Mouse (Mus musculus): Measurements from ENCODE around the gene Ubash3b. TPM values are rescaled to one million over a fixed set of nuclear protein-coding genes. Genes with fewer than 3 reads are reported as not detected.
A peak's percentile ranks its signal among the peaks of the same experiment; 100 is the strongest.

The Ubash3b gene
- 25.4 and 29.7 TPM in 2 replicates for polyA plus RNA-seq (2015; fragmentation: Nextera tagmentation; extraction: Ambion mirVana)

DNA sequence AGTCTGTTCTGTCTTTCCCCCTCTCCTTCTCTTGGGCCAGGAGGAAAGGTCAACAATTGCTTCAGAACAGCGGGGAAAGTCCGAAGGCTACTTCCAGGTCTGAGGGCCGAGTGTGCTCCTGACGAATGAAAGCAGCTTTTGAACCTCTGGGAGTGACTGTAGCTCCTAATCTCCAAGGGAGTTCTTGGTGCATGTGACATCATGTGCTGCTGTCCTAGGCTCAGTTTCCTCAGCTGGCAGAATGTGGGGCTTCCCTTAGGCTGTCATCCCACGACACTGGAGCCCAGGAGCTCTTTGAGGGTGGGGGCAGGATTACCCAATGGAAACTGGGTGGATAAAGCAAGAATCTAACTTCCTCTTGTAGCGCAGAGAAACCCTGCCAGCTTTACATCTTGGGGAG, at the start of gene Ubash3b:
Ubash3b (minus strand) TSS at position 285 of the 400 bp plus-strand sequence.
- 83% methylated on average over 6 of the region's 6 CpGs for WGBS
- ATAC-seq: no peak
- H3K4me2 ChIP-seq (ENCODE audit: low read length): no peak within 1 kb of the TSS
- H3K27ac ChIP-seq (ENCODE audit: low read depth, low read length): no peak within 1 kb of the TSS
- H3K36me3 ChIP-seq (ENCODE audit: control insufficient read depth, insufficient read depth, low read length): no peaks in the 10 kb centered on the region
- H3K9ac ChIP-seq (ENCODE audit: low read depth, low read length): no peak within 1 kb of the TSS
- no peaks in the 10 kb centered on the region for H3K27me3 ChIP-seq (replicated peaks; ENCODE audit: control insufficient read depth, insufficient read depth, low read length)
- no peaks in the 10 kb centered on the region for H3K9me3 ChIP-seq (ENCODE audit: control insufficient read depth, low read length)
- H3K4me3 ChIP-seq (ENCODE audit: low read length): no peak within 1 kb of the TSS
- peaks cover 9% of the 10 kb centered on the region for H3K4me1 ChIP-seq (ENCODE audit: control insufficient read depth, insufficient read depth, low read depth, low read length)

DNA sequence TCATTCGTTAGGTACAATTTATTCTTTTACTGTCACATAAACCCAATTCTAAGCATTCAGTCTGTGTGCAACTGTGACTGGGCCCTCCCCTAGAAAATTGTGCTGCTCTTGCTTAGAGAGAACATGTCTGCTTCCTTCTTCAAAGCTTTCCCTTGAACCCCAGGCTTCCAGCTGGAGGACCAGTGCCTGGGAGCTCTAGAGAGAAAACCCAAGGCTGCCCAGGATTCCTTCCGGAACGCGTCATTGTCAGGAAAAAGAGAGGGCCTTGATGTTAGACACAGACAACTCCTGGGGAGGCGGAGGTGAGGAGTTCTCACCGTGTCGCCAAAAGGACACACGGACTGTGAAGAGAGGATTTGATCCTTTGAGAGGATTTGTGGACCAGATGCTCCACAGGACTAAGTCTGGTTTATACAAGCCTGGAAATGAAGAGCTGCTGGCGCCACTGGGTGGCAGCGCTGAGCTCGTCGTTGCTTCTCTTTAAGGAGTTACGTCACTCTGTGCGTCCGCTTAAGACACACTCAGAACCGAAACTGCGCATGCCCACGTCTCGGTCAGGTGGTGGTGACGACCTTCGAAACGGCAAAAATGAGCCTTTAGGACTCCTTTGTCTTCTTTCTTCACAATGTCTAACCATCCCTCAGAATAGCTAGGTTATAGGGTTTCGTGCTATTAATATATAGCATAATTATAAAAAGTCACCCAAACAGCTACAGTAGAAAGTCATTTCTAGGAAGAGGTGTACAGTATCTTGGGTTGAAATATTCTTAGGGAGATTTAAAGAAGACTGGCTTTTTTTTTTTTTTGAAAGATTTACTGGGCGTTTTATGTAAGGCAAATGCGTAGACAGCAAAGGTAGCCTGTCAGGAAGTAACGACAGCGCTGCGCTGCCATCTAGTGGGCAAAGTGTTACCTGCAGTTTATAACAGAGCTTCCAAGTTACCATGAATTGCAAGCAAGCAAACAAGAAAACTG, 45.9 kb upstream of the Ubash3b start:
- Histone ChIP-seq H3K9ac (ENCODE audit: low read depth, low read length) (peak overlapping the region; percentile 28), H3K27ac (ENCODE audit: low read depth, low read length) (peak overlapping the region; percentile 82), H3K4me1 (ENCODE audit: control insufficient read depth, insufficient read depth, low read depth, low read length) (peaks cover 6% of the 10 kb centered on the region), H3K9me3 (ENCODE audit: control insufficient read depth, low read length) (no peaks in the 10 kb centered on the region), H3K36me3 (ENCODE audit: control insufficient read depth, insufficient read depth, low read length) (no peaks in the 10 kb centered on the region), H3K27me3 (replicated peaks; ENCODE audit: control insufficient read depth, insufficient read depth, low read length) (no peaks in the 10 kb centered on the region), H3K4me3 (ENCODE audit: low read length) (peak overlapping the region; percentile 31), H3K4me2 (ENCODE audit: low read length) (peak overlapping the region; percentile 52)
- peak; percentile 95 for ATAC-seq
- WGBS: 7% methylated on average over 28 of the region's 28 CpGs

GRCm38 (mm10) chr9:41206717-41207116, 45.2 kb upstream of the Ubash3b start:
- H3K4me1 ChIP-seq (ENCODE audit: control insufficient read depth, insufficient read depth, low read depth, low read length): no peaks in the 10 kb centered on the region
- H3K9ac ChIP-seq (ENCODE audit: low read depth, low read length): no peak overlapping the region
- H3K4me3 ChIP-seq (ENCODE audit: low read length): no peak overlapping the region
- no peaks in the 10 kb centered on the region for H3K36me3 ChIP-seq (ENCODE audit: control insufficient read depth, insufficient read depth, low read length)
- no peak overlapping the region for H3K4me2 ChIP-seq (ENCODE audit: low read length)
- H3K27ac ChIP-seq (ENCODE audit: low read depth, low read length): peak overlapping the region; percentile 82
- ATAC-seq: no peak
- no peaks in the 10 kb centered on the region for H3K9me3 ChIP-seq (ENCODE audit: control insufficient read depth, low read length)
- H3K27me3 ChIP-seq (replicated peaks; ENCODE audit: control insufficient read depth, insufficient read depth, low read length): no peaks in the 10 kb centered on the region
- 79% methylated on average over 12 of the region's 12 CpGs for WGBS

- Histone ChIP-seq H3K4me2 (ENCODE audit: low read length) (no peak overlapping the region), H3K27ac (ENCODE audit: low read depth, low read length) (no peak overlapping the region), H3K9me3 (ENCODE audit: control insufficient read depth, low read length) (no peaks in the 10 kb centered on the region), H3K4me3 (ENCODE audit: low read length) (no peak overlapping the region), H3K9ac (ENCODE audit: low read depth, low read length) (no peak overlapping the region), H3K27me3 (replicated peaks; ENCODE audit: control insufficient read depth, insufficient read depth, low read length) (no peaks in the 10 kb centered on the region), H3K4me1 (ENCODE audit: control insufficient read depth, insufficient read depth, low read depth, low read length) (no peaks in the 10 kb centered on the region), H3K36me3 (ENCODE audit: control insufficient read depth, insufficient read depth, low read length) (no peaks in the 10 kb centered on the region)
- 69% methylated on average over 3 of the region's 3 CpGs for WGBS
- no peak for ATAC-seq
Measured at GRCm38 (mm10) chr9:41205267-41205666, 43.8 kb upstream of the Ubash3b start.

DNA sequence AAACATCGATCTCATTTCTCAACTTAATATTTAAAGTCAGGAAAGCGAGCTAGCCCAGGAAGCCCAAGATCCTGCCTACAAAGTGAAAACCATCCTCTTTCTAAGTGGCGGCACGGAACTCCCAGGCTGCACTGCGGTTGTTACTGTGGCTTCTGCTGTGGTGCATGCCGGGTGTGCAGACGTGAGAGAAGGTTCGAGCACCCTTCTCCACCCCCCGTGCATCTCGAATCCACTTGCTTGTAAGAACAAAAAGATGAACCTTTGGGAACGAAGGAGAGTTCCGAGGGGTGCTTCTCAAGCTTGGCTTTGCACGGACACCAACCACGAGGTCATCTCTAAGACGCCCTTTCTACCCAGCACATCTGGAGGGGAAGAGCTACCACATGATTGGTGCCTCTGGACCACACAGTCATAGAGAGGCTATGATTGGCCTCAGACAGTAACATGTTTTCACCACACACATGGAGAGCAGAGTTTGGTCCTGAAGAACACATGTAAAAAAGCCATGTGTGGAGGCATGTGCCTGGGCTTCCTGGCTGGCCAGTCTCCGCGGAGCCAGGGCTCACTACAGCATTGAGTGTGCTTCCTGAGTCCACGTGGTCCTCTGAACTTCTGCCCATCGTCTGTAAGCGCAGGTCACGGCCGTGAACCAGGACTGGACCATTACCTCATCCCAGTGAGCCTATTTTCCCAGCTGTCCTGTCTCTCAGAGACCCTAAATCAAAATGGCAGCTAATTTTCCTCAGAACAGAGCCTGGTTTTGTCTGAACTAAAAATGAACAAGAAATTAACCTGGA, 38.2 kb upstream of the Ubash3b start:
- H3K9ac ChIP-seq (ENCODE audit: low read depth, low read length): no peak overlapping the region
- no peak for ATAC-seq
- H3K4me1 ChIP-seq (ENCODE audit: control insufficient read depth, insufficient read depth, low read depth, low read length): no peaks in the 10 kb centered on the region
- no peaks in the 10 kb centered on the region for H3K27me3 ChIP-seq (replicated peaks; ENCODE audit: control insufficient read depth, insufficient read depth, low read length)
- H3K9me3 ChIP-seq (ENCODE audit: control insufficient read depth, low read length): no peaks in the 10 kb centered on the region
- no peak overlapping the region for H3K4me3 ChIP-seq (ENCODE audit: low read length)
- H3K27ac ChIP-seq (ENCODE audit: low read depth, low read length): no peak overlapping the region
- 88% methylated on average over 22 of the region's 22 CpGs for WGBS
- H3K4me2 ChIP-seq (ENCODE audit: low read length): no peak overlapping the region
- no peaks in the 10 kb centered on the region for H3K36me3 ChIP-seq (ENCODE audit: control insufficient read depth, insufficient read depth, low read length)

DNA sequence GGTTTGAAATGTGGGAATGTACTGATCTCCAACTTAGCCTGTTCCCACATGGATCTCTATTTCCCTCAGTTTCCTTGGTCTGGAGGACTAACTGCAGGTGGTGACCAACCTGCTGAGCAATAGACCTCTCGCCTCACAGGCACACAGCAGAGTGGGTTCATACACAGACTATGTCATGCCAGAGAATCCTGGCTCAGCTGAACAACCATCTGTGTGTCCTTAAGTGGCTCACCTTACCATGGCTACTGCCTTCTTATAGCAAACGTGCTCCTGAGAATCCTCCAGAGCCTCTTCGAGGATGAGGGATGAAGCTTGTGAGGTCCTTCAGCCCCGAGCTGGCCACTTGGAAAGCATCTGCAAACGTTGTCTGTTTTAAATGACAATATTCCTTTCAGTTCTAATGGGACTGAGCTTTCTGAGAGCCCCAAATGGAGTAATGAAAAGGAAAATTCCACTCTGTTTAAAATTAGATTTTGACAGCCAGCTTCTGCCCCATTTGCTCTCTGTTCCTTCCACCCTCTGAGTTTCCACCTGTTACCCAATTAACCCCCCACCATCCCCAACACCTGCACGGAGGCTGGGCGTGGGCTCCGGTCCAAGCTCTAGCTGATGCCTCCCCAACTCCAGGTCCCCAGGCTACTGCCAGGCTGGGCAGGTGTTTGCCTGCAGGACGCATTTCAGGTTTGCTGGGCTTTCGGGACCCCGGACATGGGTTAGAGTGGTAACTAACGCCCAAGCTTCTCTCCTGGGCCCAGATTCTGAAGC, 37.2 kb upstream of the Ubash3b start:
- no peak overlapping the region for H3K4me3 ChIP-seq (ENCODE audit: low read length)
- 62% methylated on average over 12 of the region's 12 CpGs for WGBS
- no peaks in the 10 kb centered on the region for H3K4me1 ChIP-seq (ENCODE audit: control insufficient read depth, insufficient read depth, low read depth, low read length)
- no peaks in the 10 kb centered on the region for H3K27me3 ChIP-seq (replicated peaks; ENCODE audit: control insufficient read depth, insufficient read depth, low read length)
- no peak overlapping the region; the same call in 1 of the 2 replicates for H3K4me2 ChIP-seq (ENCODE audit: low read length)
- no peaks in the 10 kb centered on the region for H3K36me3 ChIP-seq (ENCODE audit: control insufficient read depth, insufficient read depth, low read length)
- peak; percentile 59; the same call in 1 of the 2 replicates for ATAC-seq
- no peaks in the 10 kb centered on the region for H3K9me3 ChIP-seq (ENCODE audit: control insufficient read depth, low read length)
- no peak overlapping the region for H3K9ac ChIP-seq (ENCODE audit: low read depth, low read length)
- no peak overlapping the region for H3K27ac ChIP-seq (ENCODE audit: low read depth, low read length)

DNA sequence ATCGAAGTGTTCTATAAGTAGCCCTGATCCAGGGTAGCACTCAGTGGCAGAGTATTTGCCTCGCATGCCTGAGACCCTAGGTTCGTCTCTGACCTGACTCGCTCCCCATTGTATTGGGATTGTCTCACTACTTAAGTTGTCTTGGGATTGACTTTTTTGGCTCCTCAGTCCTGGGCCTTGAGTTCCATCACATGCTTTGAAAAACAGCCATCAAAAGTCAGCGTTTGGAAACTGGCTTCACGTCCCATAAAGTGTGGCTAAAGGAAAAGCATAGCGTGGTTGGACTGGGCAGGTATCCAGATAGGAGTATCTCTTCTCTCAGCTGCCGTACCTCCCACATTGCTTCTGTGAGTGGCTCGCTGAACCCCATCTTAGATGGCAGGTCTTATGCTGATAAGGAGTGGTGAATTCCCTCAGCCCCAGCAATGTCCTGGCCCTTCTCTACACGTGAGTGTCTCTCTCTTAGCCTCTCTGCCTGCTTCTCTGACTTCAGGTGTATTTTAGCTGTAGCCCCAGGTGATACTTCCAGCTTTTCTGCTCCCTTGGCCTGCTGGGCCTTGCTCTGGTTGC, 34.3 kb upstream of the Ubash3b start:
- Histone ChIP-seq H3K9me3 (ENCODE audit: control insufficient read depth, low read length) (no peaks in the 10 kb centered on the region), H3K4me1 (ENCODE audit: control insufficient read depth, insufficient read depth, low read depth, low read length) (no peaks in the 10 kb centered on the region; the same call in 1 of the 2 replicates), H3K4me2 (ENCODE audit: low read length) (no peak overlapping the region), H3K27ac (ENCODE audit: low read depth, low read length) (no peak overlapping the region), H3K9ac (ENCODE audit: low read depth, low read length) (no peak overlapping the region), H3K27me3 (replicated peaks; ENCODE audit: control insufficient read depth, insufficient read depth, low read length) (no peaks in the 10 kb centered on the region), H3K4me3 (ENCODE audit: low read length) (no peak overlapping the region), H3K36me3 (ENCODE audit: control insufficient read depth, insufficient read depth, low read length) (no peaks in the 10 kb centered on the region)
- no peak for ATAC-seq
- WGBS: 87% methylated on average over 10 of the region's 10 CpGs

- Histone ChIP-seq H3K4me2 (ENCODE audit: low read length) (no peak overlapping the region), H3K4me3 (ENCODE audit: low read length) (no peak overlapping the region), H3K36me3 (ENCODE audit: control insufficient read depth, insufficient read depth, low read length) (no peaks in the 10 kb centered on the region), H3K27ac (ENCODE audit: low read depth, low read length) (no peak overlapping the region; the same call in 1 of the 2 replicates), H3K4me1 (ENCODE audit: control insufficient read depth, insufficient read depth, low read depth, low read length) (no peaks in the 10 kb centered on the region; the same call in 1 of the 2 replicates), H3K27me3 (replicated peaks; ENCODE audit: control insufficient read depth, insufficient read depth, low read length) (no peaks in the 10 kb centered on the region), H3K9me3 (ENCODE audit: control insufficient read depth, low read length) (no peaks in the 10 kb centered on the region), H3K9ac (ENCODE audit: low read depth, low read length) (no peak overlapping the region)
- no peak for ATAC-seq
- 64% methylated on average over 9 of the region's 9 CpGs for WGBS
Measured at GRCm38 (mm10) chr9:41191651-41192210, 30.2 kb upstream of the Ubash3b start.
